Mouse (Mus musculus): Measurements from ENCODE around the gene Cfap46. TPM values are rescaled to one million over a fixed set of nuclear protein-coding genes. Genes with fewer than 3 reads are reported as not detected.

The Cfap46 gene
- polyA plus RNA-seq (2017; shearing (Covaris generic)) = not detected

DNA sequence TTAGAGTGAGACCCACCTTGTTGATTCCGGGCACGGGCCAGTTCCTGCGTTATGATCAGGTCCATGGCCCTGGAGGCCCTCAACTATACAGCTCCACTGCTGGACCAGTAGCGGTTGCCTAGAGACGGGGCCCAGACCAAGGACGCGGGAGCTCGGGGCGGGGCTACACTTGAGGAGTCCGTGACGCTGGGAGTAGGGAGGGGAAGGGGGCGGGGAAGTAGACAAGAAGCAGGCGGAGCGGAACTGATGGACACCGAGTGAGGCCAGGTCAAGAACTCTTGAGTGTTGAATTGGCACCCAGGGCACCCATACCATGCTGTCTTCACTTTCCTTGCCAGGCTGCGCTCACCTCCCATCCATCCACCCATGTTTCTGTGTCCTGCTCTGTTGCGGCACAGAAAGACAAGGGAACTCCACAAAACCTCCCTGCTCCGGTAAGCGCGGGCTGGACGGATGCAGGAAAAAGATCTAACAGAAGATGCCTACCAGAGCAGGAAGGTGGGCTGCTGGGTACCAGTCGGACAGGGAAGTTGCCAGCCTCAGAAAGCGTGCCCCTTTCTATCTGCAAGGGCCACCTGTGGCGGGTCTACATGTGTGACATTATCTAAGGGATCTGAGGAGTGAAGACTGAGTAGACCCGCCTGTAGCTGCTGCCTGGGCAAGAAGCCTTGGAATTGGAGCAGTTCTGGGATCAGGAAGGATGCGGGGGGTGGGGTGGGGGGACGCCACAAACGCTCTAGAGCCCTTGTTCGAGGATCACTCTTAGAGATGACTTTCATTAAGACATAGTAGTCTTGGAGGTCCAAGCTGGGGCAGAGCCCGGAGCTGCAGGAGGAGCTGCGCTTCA, at the start of gene Cfap46:
TSS of gene Cfap46 (minus strand) at position 112 of the 847 bp plus-strand sequence.
- peak; percentile 38 for ATAC-seq

DNA sequence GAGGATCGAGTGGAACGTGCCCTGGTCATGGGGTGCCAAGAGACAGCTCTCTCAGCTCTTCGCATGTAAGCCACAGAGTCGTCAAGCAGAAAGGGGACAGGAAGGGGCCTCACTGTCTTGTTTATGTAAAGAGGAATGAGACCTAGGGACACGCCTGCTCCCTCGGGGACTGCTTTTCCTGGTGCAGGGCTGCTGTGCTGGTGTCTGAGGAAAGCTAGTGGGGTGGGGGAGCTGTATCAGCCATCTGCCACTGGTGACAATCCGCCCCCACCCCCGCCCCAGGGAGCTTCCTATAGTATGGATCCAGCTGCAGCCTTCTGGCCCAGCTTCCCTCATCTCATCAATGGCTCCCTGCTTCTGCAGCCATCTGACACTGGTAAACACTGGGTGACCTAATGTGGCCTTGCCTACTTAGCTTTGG, 47.7 kb upstream of the Cfap46 start:
- ATAC-seq = no peak

DNA sequence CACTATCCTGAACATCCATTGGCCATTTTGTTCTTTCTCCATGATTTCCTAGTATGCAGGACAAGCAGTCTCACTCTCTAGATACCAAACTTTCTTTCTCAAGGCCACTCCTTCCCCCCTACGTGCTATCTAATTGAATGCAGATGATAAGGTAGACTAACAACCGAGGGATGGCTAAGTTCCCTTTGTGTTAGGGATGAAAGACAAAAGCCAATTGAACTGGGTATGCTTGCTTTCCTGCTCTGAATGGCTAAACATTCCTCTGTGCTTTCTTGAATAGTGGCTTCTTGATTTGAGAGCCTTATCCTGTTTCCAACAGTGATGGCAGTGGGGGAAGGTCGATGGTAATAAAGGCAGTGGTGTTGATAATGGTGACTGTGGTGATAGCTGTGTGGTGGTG, 43.5 kb upstream of the Cfap46 start:
- no peak for ATAC-seq

DNA sequence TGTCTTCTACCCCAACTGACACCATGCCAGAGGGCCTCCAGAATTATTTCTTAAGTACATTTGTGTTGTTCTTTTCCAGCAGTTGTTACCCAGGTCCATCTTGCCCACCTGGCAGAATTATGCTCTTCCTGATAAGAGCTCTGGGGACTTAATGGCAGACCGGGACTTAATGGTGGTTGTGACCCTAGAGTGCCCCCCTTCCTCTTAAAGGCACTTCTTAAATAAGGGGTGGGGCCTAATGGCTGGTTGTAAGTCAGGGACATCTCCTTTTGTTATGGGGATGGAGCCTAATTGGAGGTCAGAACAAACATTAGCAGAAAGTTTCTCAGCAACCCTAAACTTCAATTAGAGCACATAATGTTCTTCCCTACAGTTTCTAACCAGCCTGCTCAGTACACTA, 42.0 kb upstream of the Cfap46 start:
- ATAC-seq = no peak

DNA sequence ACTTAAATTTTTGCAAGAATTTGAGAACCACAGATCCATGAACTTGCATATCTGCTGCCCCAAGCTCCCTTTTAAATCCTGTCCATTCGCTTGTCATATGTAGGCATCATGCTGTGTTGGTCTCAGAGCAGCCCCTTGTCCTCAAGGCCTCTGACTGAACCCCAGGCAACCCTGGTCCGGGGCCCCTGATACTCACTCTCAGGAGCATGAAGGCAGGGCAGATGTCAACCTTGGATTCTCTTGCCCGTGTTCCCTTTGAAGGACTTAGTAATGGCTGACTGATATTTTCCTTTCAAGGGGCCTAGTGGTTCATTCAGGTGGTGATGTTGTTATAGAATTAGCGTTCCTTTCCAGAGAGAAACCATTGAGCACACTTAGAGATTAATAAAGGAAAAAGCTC, 40.4 kb upstream of the Cfap46 start:
- ATAC-seq = no peak

DNA sequence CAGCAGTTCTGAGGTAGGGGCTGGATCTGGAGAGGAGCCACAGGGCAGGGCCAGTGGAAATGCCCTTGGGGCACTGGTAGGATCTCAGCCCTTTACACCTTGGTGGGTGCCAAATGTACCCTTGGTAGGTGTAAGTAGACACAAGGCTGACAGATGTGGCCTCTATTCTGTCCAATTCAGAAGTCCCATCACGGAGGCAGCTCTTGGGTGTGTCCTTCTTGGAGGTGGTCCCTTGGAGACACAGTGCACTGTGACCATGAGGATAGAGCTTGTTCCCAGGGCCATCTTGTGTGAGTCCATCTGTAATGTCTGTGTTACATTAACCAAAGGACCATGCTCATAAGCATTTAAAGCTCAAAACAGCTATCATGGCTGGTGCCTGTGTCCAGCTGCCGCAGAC, 37.6 kb upstream of the Cfap46 start:
- ATAC-seq = no peak

DNA sequence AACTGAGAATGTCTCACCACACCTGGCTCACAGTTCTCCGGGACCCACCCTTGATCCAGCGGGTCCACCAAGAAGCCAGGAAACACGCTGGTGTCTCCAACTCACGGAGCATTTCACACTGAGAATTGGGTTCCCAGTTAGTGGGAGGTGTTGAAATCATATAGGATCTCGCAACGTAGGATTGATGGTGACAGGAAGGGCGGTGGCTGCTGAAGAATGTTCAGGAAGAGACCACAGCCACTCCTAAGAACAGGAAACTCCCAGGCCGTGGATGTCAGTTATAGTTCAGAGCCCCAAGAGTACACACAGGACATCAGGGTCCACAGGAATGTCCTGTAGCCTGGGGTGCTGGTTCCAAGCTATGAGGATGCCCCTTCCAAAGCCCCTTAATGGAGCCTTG, 34.2 kb upstream of the Cfap46 start:
- ATAC-seq = no peak

DNA sequence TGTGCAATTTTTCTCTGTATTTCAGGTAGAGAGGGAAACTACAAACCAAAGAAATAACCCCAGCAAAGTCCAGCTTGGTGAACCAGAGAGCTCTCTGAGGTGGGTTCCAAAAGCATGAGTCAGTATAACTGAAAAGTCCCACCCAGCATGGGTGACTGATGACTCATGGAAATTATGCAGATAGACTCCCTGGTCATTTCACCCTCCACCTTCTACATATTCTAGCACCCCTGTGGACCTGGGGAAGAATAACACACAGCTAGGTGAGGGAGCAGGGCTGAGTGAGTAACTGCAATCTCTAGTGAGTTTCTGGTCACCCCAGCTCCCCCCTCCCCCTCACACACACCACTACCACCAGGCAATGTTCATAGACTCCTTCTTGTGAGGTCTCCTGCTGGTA, 28.2 kb upstream of the Cfap46 start:
- no peak for ATAC-seq

DNA sequence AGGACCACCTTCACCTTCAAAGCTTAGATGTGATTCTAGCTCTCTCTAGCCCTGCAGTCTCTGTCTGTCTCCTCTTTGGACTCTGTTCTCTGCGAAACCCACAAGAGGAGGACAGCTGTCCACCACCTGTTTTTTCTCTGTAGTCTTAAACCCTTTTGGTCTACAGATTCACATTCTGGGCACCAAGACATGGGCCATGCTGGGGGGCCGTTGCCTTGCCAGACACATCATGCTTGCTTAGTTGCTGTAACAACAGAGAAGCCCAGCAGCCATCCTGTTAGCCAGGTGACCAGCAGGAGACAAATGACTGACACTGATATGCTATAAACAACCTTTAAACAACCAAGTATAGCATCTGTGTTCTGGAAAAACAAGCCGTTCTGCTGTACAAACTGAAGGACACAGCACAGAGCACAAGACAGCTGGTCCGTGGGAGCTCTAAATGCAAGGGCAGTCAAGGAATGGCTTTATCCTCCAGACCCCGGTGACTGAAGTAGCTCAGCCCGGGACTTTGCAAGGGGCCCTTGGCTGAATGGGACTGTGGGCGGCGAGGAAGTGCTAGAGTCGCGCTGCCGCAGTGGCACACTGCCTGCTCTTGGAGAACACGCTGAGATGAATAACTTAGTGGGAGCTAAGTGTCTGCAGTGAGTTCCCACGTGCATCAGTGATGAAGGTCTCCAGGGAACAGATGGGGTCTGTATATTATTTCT, 22.9 kb upstream of the Cfap46 start:
- no peak for ATAC-seq

DNA sequence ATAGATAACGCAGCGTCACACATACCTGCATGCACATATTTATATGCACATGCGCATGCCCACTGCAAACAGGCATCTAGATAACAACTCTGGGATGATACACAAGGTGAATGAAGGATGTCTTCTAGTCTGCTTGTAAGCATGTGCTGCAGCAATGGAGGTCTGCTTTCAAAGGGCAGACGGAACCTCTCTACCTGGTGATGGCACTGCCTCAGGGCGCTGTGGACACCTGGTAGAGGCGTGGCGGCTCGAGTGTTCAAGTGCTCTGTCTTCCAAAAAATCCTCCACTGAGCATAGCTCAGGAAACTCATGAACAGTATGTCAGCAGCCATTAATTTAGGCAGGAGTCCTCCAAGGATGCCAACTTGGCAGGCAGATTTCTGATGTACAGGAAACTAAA, 22.2 kb upstream of the Cfap46 start:
- no peak for ATAC-seq

DNA sequence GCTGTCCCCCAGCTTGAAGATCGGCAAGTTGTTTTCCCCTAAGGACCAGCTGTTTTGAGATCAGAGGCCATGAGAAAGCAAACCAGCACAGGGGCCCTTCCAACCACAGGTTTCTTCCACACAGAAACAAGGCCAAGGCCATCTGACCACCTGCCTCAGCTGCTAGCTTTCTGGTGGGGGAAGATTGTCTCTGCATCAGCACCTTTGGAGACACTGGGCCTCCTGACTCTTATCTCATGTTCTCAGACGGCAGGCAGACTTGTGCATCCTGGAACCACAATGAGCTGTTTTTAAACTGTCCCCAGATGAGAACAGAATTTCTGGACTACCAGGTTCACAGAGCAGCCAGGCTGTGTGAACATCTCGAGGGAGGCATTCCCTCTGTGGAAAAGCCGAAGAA, 21.5 kb upstream of the Cfap46 start:
- ATAC-seq = no peak

DNA sequence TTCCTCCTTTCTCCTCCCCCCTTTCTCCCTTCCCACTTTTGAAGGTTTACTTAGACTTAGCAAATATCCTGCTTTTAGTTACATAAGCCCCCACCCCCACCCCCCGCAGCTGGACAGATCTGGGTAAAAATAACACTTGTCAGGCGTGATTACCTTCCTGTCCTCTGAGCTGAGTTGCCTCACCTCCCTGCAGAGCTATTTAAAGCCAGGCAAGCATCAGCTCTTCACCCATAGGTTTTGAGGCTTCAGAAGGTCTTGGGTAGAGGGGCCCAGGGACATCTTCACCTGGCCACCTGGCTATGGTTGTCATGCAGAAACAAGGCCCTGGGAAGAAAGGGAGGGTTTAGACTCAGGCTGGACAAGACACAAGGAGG, 20.2 kb upstream of the Cfap46 start:
- ATAC-seq = no peak

DNA sequence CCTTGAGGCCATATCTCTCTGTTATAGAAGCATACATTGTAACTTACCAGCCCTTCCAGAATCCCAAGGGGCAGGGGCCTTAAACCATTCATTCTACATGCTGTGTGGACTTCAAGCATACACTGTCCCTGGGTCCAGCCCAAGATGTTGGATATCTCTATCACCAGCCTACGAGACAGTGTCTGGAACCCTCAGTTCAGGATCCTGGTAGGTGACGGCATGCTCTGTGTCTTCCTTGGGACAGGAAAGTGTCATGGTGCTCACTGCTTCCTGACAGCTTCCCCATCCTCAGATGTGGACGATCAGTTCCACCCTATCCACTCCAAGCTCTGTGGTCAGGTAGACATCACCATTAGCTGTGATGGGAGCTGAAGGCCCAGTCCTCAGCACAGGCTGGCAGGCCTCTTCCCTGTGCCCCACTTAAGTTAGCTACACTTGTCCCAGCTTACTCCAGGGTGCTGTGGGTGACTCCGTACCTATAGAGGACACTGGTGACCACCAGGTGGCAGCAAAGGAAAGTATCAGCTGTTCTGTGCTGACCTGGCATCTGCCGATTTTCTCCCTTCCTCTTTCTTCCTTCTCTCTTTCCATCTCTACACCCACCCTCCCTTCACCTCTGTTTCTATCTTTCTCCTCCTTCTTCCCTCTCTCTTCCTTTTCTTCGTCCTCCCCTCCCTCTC, 19.7 kb upstream of the Cfap46 start:
- ATAC-seq = peak; percentile 37

DNA sequence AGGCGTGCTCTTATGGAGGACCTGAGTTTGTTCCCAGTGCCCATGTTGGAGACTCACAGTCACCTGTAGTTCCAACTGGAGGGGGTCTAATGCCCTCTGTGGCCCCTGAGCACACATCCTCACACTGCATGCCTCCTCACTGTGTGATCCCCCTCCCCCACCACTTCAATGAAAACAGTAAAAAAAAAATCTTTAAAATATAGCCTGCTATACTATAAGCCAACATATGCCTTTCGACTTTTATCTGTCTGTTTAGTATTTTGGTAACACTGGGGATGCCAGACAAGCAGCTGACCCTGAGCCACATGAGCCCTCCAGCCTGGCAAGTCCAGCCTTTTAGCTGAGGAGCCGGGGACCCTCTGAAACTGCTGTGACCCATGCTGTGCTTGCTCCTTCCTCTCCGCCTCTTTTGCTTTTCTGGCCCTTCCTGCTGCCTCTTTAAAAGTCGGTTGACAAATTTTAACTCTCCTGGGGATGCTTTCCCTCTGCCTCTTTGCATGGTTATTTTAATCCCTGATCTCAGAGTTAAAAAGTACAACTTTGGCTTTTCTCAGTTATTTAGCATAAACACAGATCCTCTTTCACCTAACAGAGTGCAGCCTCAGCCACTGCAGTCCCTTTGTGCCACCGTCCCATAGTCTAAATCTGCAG, 18.2 kb upstream of the Cfap46 start:
- no peak for ATAC-seq

DNA sequence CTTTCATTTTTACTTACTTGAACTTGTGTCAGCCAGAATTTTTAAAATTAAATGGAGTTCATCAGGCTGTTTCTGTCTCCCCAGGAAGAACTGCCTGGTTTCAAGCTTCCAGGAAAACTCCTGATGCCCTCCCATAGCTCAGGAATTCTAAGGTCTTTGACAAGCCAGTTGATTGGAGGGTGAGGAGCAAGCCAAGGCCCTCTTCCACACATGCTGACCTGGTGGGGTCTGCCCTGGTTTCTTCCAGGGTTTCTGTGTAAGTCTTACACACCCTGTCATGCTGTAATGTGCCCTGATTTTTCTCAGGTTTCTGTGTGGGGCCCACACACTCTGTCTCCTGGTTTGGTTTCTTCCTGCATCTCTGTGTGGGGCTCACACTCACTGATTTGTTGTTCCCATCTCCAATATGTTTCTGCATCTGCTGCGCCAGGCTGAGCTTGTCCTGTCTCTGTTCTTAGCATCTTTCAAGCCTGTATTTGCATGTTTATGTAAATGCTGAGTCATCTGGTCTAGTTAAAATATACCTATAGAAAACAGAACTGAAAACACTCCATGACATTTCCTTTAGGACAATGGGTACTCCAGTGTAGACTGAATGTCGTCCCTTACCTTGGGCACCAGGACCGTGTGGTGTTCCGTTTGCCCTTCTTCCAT, 9.2 kb upstream of the Cfap46 start:
- no peak for ATAC-seq

DNA sequence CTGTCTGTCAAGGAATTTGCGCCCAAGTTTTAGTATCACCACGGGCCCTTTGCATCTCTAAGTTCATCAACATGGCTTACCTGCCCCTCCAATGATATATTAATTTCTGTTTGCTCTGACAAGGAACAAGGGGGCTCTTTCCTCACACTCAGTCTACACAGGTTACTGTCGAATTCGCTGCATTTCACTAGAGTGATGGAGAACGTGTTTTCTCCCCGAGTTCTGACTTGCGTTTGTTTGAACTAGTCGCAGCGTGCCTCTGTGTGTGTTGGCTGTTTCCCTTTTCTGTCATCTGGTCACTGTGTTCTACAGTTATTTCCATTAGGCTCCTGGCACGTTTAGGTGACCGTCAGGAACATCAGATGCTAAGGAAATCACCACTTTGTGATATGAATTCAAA, 8.6 kb upstream of the Cfap46 start:
- ATAC-seq = no peak

DNA sequence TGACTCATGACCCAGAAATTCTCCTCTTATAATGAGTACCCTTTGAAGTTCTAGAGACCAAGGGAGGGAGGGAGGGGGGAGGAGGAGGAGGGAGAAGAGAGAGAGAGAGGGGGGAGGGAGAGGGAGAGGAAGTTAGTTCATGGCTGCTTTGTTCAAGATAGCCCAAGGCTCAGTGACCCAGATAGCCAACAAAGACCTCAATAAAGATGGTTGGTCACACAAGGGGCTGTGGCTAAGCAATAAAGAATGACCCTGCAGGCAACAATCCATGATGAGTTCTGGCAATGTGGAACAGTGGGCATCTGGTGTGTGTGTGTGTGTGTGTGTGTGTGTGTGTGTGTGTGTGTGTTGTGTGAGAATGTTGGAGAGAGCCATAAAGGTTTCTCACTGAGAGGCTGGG, 1.7 kb upstream of the Cfap46 start:
- ATAC-seq = no peak

DNA sequence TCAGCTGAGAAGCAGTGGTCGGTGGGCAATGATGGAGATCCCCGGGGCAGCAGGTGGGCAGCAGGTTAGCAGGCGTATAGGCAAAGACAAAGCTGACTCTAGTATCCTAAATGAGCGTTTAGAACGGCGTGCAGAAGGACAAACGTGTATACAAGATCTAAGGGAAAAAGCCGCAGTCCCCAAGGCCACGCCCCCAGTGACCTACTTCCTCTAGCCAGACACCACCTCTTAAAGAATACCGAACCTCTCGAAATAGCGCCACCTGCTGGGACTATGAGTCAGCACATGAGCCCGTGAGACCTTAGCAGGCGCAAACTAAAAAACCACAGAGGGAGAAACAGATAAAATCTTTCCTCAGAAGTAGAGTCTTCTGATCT, 924 bp upstream of the Cfap46 start:
- peak; percentile 95 for ATAC-seq

DNA sequence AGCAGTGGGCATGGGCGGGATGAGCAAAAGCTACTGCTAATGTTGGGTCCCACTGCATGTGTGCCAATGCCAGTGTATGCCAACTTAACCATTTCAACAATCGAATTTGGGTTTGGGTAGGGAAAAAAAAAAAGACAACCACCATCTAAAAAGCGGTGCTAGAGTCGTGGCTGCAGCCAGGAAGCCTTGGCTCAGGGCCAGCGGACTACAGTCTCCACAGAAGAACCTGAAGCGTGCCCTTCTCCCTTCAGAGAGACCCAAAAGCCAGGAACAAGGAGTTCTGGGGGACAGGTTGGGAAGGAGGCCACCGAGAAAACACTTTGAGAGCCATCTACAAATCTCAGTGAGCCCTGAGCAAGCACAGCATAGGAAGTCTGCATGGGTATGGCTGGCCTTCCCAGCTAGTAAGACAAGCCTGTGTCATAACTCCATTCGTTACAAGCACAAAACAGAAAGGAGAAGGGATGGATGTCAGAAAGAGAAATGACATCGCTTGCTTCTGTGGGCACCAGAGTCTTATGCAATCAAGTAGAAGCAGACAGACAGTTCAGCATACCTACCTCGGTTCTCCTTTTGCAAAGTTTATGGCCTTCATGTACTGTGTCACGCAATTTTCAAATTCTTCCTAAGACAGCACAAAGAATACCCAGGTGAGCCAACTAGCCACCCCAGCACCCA, 1.6 kb downstream of the Cfap46 start:
- ATAC-seq = no peak

DNA sequence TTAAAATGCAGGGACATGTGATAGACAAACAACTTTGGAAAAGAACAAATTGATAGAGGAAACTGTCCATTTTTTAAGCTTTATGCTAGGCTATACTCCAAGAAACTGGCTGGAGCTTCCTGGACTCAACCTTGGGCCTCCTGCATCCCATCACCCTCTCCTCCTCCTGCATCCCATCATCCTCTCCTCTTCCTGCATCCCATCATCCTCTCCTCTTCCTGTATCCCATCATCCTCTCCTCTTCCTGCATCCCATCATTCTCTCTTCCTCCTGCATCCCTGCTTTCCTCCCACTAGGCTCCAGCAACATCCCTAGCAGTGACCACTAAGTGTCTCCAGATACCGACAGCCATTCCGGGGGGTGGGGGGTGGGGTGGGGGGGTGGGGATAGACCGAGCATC, 7.2 kb downstream of the Cfap46 start:
- ATAC-seq = no peak

DNA sequence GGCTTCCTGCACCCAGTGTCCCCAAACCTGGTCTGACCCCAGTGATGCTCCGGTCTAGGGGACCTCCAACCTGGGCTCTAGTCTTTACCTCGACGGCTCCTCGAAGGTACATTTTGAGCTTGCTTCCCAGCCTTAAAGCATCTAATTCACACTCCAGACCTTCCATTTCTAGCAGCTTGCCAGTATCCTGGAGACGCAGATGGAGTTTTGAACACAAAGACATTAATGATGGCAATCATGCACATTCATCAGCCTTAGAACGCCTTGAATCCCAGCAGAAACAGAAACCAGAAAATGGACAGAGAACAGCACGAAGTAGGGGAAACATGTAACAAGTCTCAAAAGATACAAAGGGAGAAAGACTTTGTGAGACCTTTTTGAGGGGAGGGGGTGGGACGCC, 16.7 kb downstream of the Cfap46 start:
- ATAC-seq = no peak

DNA sequence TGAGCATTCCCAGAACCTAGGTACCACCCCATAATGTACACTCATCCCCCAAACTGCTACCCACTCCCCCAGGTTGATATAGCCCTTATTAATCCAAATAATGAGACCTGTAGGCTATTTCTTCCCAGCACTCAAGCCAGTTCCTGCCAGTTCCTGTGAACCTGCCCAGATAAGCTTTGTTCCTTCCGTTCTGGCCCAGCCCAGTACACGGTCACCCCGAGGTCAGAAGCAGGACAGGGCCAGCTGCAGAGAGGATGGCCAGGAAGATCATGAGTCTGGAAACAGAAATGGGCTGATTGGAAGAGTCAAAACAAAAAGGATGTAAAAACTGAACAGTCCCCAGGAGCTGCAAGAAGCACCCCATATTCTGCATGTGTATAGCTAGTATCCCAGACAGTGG, 20.3 kb downstream of the Cfap46 start:
- no peak for ATAC-seq
